Mouse (Mus musculus): ENCODE data around the gene Ap3b1. TPM values are rescaled to one million over a fixed set of nuclear protein-coding genes. Genes with fewer than 3 reads are reported as not detected.
A peak's percentile ranks its signal among the peaks of the same experiment; 100 is the strongest.

Ap3b1 gene
- polyA plus RNA-seq, 1 experiment from 2014 or later, result 41.3 TPM

- no peak overlapping the region for H3K9ac ChIP-seq (ENCODE audit: low read depth, low read length)
- H3K27me3 ChIP-seq (replicated peaks; ENCODE audit: control insufficient read depth, insufficient read depth, low read length), result no peaks in the 10 kb centered on the region
- DNase-seq (ENCODE audit: low spot score) (no peak), ATAC-seq (replicated peaks; ENCODE audit: low FRiP score) (no peak)
- H3K4me3 ChIP-seq (ENCODE audit: low read depth, low read length), result no peak overlapping the region
- H3K27ac ChIP-seq (ENCODE audit: low read depth, low read length), result no peak overlapping the region
- H3K9me3 ChIP-seq (ENCODE audit: control insufficient read depth, low read length), result no peaks in the 10 kb centered on the region
- H3K36me3 ChIP-seq (ENCODE audit: control insufficient read depth, insufficient read depth, low read length), result peaks cover 3% of the 10 kb centered on the region; the same call in 1 of the 2 replicates
- H3K4me1 ChIP-seq (replicated peaks; ENCODE audit: control insufficient read depth, insufficient read depth, low read length), result no peaks in the 10 kb centered on the region
- WGBS, result 91% methylated on average over 3 of the region's 3 CpGs
- no peak overlapping the region for H3K4me2 ChIP-seq
Observed at GRCm38 (mm10) chr13:94490684-94491083, 131.9 kb downstream of the Ap3b1 start.

GRCm38 (mm10) chr13:94491159-94491558 is 132.4 kb downstream of the Ap3b1 start:
- no peak overlapping the region for H3K9ac ChIP-seq (ENCODE audit: low read depth, low read length)
- H3K4me1 ChIP-seq (replicated peaks; ENCODE audit: control insufficient read depth, insufficient read depth, low read length), result no peaks in the 10 kb centered on the region
- no peak overlapping the region for H3K27ac ChIP-seq (ENCODE audit: low read depth, low read length)
- H3K4me3 ChIP-seq (ENCODE audit: low read depth, low read length), result no peak overlapping the region
- ATAC-seq (replicated peaks; ENCODE audit: low FRiP score) (no peak), DNase-seq (ENCODE audit: low spot score) (no peak)
- H3K9me3 ChIP-seq (ENCODE audit: control insufficient read depth, low read length), result no peaks in the 10 kb centered on the region
- H3K27me3 ChIP-seq (replicated peaks; ENCODE audit: control insufficient read depth, insufficient read depth, low read length), result no peaks in the 10 kb centered on the region
- H3K4me2 ChIP-seq, result no peak overlapping the region
- peaks cover 3% of the 10 kb centered on the region; the same call in 1 of the 2 replicates for H3K36me3 ChIP-seq (ENCODE audit: control insufficient read depth, insufficient read depth, low read length)
- 88% methylated on average over 8 of the region's 8 CpGs for WGBS

- H3K9ac ChIP-seq (ENCODE audit: low read depth, low read length), result no peak overlapping the region
- H3K27ac ChIP-seq (ENCODE audit: low read depth, low read length), result no peak overlapping the region
- no peaks in the 10 kb centered on the region for H3K27me3 ChIP-seq (replicated peaks; ENCODE audit: control insufficient read depth, insufficient read depth, low read length)
- H3K4me1 ChIP-seq (replicated peaks; ENCODE audit: control insufficient read depth, insufficient read depth, low read length), result no peaks in the 10 kb centered on the region
- H3K9me3 ChIP-seq (ENCODE audit: control insufficient read depth, low read length), result no peaks in the 10 kb centered on the region
- DNase-seq (ENCODE audit: low spot score) (no peak), ATAC-seq (replicated peaks; ENCODE audit: low FRiP score) (no peak)
- H3K4me2 ChIP-seq, result no peak overlapping the region
- no peak overlapping the region for H3K4me3 ChIP-seq (ENCODE audit: low read depth, low read length)
- peaks cover 3% of the 10 kb centered on the region; the same call in 1 of the 2 replicates for H3K36me3 ChIP-seq (ENCODE audit: control insufficient read depth, insufficient read depth, low read length)
- WGBS, result 76% methylated on average over 3 of the region's 3 CpGs
Observed at GRCm38 (mm10) chr13:94497521-94497920, 138.8 kb downstream of the Ap3b1 start.

GRCm38 (mm10) chr13:94506411-94506810 is 147.7 kb downstream of the Ap3b1 start:
- no peak overlapping the region for H3K27ac ChIP-seq (ENCODE audit: low read depth, low read length)
- ATAC-seq (replicated peaks; ENCODE audit: low FRiP score) (no peak), DNase-seq (ENCODE audit: low spot score) (peak; percentile 14)
- H3K9ac ChIP-seq (ENCODE audit: low read depth, low read length), result no peak overlapping the region
- H3K4me3 ChIP-seq (ENCODE audit: low read depth, low read length), result no peak overlapping the region
- no peaks in the 10 kb centered on the region for H3K4me1 ChIP-seq (replicated peaks; ENCODE audit: control insufficient read depth, insufficient read depth, low read length)
- no peaks in the 10 kb centered on the region for H3K27me3 ChIP-seq (replicated peaks; ENCODE audit: control insufficient read depth, insufficient read depth, low read length)
- H3K4me2 ChIP-seq, result no peak overlapping the region
- WGBS, result 71% methylated on average over 3 of the region's 3 CpGs
- H3K9me3 ChIP-seq (ENCODE audit: control insufficient read depth, low read length), result no peaks in the 10 kb centered on the region
- H3K36me3 ChIP-seq (ENCODE audit: control insufficient read depth, insufficient read depth, low read length), result peaks cover 7% of the 10 kb centered on the region; the same call in 1 of the 2 replicates

GRCm38 (mm10) chr13:94508344-94508743 is 149.6 kb downstream of the Ap3b1 start:
- no peak for ATAC-seq (replicated peaks; ENCODE audit: low FRiP score)
- no peak for DNase-seq (ENCODE audit: low spot score)

GRCm38 (mm10) chr13:94513157-94513767 is 154.5 kb downstream of the Ap3b1 start:
- Histone ChIP-seq H3K27ac (ENCODE audit: low read depth, low read length) (peak overlapping the region; percentile 62), H3K4me2 (peak overlapping the region; percentile 54), H3K9ac (ENCODE audit: low read depth, low read length) (peak overlapping the region; percentile 23; the same call in 1 of the 2 replicates), H3K4me3 (ENCODE audit: low read depth, low read length) (no peak overlapping the region), H3K4me1 (replicated peaks; ENCODE audit: control insufficient read depth, insufficient read depth, low read length) (peaks cover 29% of the 10 kb centered on the region), H3K27me3 (replicated peaks; ENCODE audit: control insufficient read depth, insufficient read depth, low read length) (no peaks in the 10 kb centered on the region), H3K9me3 (ENCODE audit: control insufficient read depth, low read length) (no peaks in the 10 kb centered on the region), H3K36me3 (ENCODE audit: control insufficient read depth, insufficient read depth, low read length) (peaks cover 2% of the 10 kb centered on the region; the same call in 1 of the 2 replicates)
- ATAC-seq (replicated peaks; ENCODE audit: low FRiP score) (peak; percentile 86), DNase-seq (ENCODE audit: low spot score) (no peak)
- WGBS, result 29% methylated on average over 10 of the region's 10 CpGs

More at GRCm38 (mm10) chr13:94508344-94508743, 149.6 kb downstream of the Ap3b1 start:
- Histone ChIP-seq H3K4me2 (no peak overlapping the region), H3K9me3 (ENCODE audit: control insufficient read depth, low read length) (no peaks in the 10 kb centered on the region), H3K36me3 (ENCODE audit: control insufficient read depth, insufficient read depth, low read length) (peaks cover 7% of the 10 kb centered on the region; the same call in 1 of the 2 replicates), H3K27ac (ENCODE audit: low read depth, low read length) (no peak overlapping the region), H3K27me3 (replicated peaks; ENCODE audit: control insufficient read depth, insufficient read depth, low read length) (no peaks in the 10 kb centered on the region), H3K4me1 (replicated peaks; ENCODE audit: control insufficient read depth, insufficient read depth, low read length) (peaks cover 9% of the 10 kb centered on the region), H3K9ac (ENCODE audit: low read depth, low read length) (no peak overlapping the region), H3K4me3 (ENCODE audit: low read depth, low read length) (no peak overlapping the region)
- 91% methylated on average over 8 of the region's 8 CpGs for WGBS

GRCm38 (mm10) chr13:94513898-94514297 is 155.1 kb downstream of the Ap3b1 start:
- Histone ChIP-seq H3K9ac (ENCODE audit: low read depth, low read length) (peak overlapping the region; percentile 23; the same call in 1 of the 2 replicates), H3K36me3 (ENCODE audit: control insufficient read depth, insufficient read depth, low read length) (peaks cover 2% of the 10 kb centered on the region; the same call in 1 of the 2 replicates), H3K27ac (ENCODE audit: low read depth, low read length) (peak overlapping the region; percentile 62), H3K27me3 (replicated peaks; ENCODE audit: control insufficient read depth, insufficient read depth, low read length) (no peaks in the 10 kb centered on the region), H3K4me1 (replicated peaks; ENCODE audit: control insufficient read depth, insufficient read depth, low read length) (peaks cover 29% of the 10 kb centered on the region), H3K9me3 (ENCODE audit: control insufficient read depth, low read length) (no peaks in the 10 kb centered on the region), H3K4me2 (peak overlapping the region; percentile 54), H3K4me3 (ENCODE audit: low read depth, low read length) (no peak overlapping the region)
- WGBS, result 23% methylated on average over 9 of the region's 9 CpGs
- ATAC-seq (replicated peaks; ENCODE audit: low FRiP score) (peak; percentile 77), DNase-seq (ENCODE audit: low spot score) (no peak)

- peaks cover 2% of the 10 kb centered on the region; the same call in 1 of the 2 replicates for H3K36me3 ChIP-seq (ENCODE audit: control insufficient read depth, insufficient read depth, low read length)
- H3K9ac ChIP-seq (ENCODE audit: low read depth, low read length), result no peak overlapping the region
- no peaks in the 10 kb centered on the region for H3K9me3 ChIP-seq (ENCODE audit: control insufficient read depth, low read length)
- peaks cover 29% of the 10 kb centered on the region for H3K4me1 ChIP-seq (replicated peaks; ENCODE audit: control insufficient read depth, insufficient read depth, low read length)
- H3K4me3 ChIP-seq (ENCODE audit: low read depth, low read length), result no peak overlapping the region
- no peak for DNase-seq (ENCODE audit: low spot score)
- H3K27me3 ChIP-seq (replicated peaks; ENCODE audit: control insufficient read depth, insufficient read depth, low read length), result no peaks in the 10 kb centered on the region
- H3K27ac ChIP-seq (ENCODE audit: low read depth, low read length), result no peak overlapping the region
- ATAC-seq (replicated peaks; ENCODE audit: low FRiP score), result peak; percentile 75
- H3K4me2 ChIP-seq, result no peak overlapping the region
Observed at GRCm38 (mm10) chr13:94514992-94515391, 156.2 kb downstream of the Ap3b1 start.

- no peak overlapping the region for H3K4me3 ChIP-seq (ENCODE audit: low read depth, low read length)
Observed at GRCm38 (mm10) chr13:94516532-94516931, 157.8 kb downstream of the Ap3b1 start.

More at GRCm38 (mm10) chr13:94516532-94516931, 157.8 kb downstream of the Ap3b1 start:
- peaks cover 29% of the 10 kb centered on the region for H3K4me1 ChIP-seq (replicated peaks; ENCODE audit: control insufficient read depth, insufficient read depth, low read length)
- no peak overlapping the region for H3K27ac ChIP-seq (ENCODE audit: low read depth, low read length)
- DNase-seq (ENCODE audit: low spot score) (no peak), ATAC-seq (replicated peaks; ENCODE audit: low FRiP score) (no peak)
- WGBS, result 78% methylated on average over 6 of the region's 6 CpGs
- H3K27me3 ChIP-seq (replicated peaks; ENCODE audit: control insufficient read depth, insufficient read depth, low read length), result no peaks in the 10 kb centered on the region
- no peaks in the 10 kb centered on the region for H3K36me3 ChIP-seq (ENCODE audit: control insufficient read depth, insufficient read depth, low read length)
- no peak overlapping the region for H3K9ac ChIP-seq (ENCODE audit: low read depth, low read length)
- no peak overlapping the region for H3K4me2 ChIP-seq
- no peaks in the 10 kb centered on the region for H3K9me3 ChIP-seq (ENCODE audit: control insufficient read depth, low read length)
